Mouse (Mus musculus) ES-Bruce4 (cell line): ENCODE measurements around the gene Cox16. TPM values are rescaled to one million over a fixed set of nuclear protein-coding genes. Genes with fewer than 3 reads are reported as not detected.
"Not testable (repeated sequence)": the region's sequence is repeated elsewhere in the genome, so short reads cannot be mapped to it uniquely, and the experiment has no call there.

Experiments used
- H3K27ac ChIP-seq: 2 replicates; pipeline ENCODE4 v1.5.1; 2012; ENCODE audit warnings: low read length, inconsistent platforms; ENCODE audit not compliant: insufficient read depth
- H3K27me3 ChIP-seq: 2 replicates; pipeline ENCODE4 v1.6.1; 2012; ENCODE audit warnings: mild to moderate bottlenecking, low read length, inconsistent platforms; ENCODE audit not compliant: control insufficient read depth, poor library complexity, insufficient read depth, severe bottlenecking
- H3K36me3 ChIP-seq: 2 replicates; pipeline ENCODE4 v1.6.1; 2012; ENCODE audit warnings: inconsistent platforms, mild to moderate bottlenecking, low read length, moderate library complexity; ENCODE audit not compliant: control insufficient read depth, poor library complexity, insufficient read depth, severe bottlenecking
- H3K4me1 ChIP-seq: one replicate; pipeline ENCODE4 v1.8.1; 2011; ENCODE audit warnings: low read length; ENCODE audit not compliant: control insufficient read depth, insufficient read depth
- H3K4me3 ChIP-seq: 2 replicates; pipeline ENCODE4 v1.5.1; 2011; ENCODE audit warnings: low read depth, mild to moderate bottlenecking, low read length
- H3K9ac ChIP-seq: 2 replicates; pipeline ENCODE4 v1.6.1; 2012; ENCODE audit warnings: low read depth, mild to moderate bottlenecking, inconsistent platforms; ENCODE audit not compliant: poor library complexity, severe bottlenecking
- H3K9me3 ChIP-seq: replicated peaks from 2 replicates; pipeline ENCODE4 v1.6.1; 2012; ENCODE audit warnings: mild to moderate bottlenecking, low read length, inconsistent platforms; ENCODE audit not compliant: control insufficient read depth, poor library complexity, insufficient read depth, severe bottlenecking
- CTCF ChIP-seq: IDR thresholded peaks from one replicate; pipeline ENCODE4 v1.8.1; 2011; ENCODE audit warnings: low read depth, low read length
- EP300 ChIP-seq: IDR thresholded peaks from 2 replicates; pipeline ENCODE4 v1.6.1; 2011; ENCODE audit warnings: low read depth, low read length; ENCODE audit not compliant: insufficient read depth
- POLR2A ChIP-seq: IDR thresholded peaks from one replicate; pipeline ENCODE4 v1.8.1; 2011; ENCODE audit warnings: low read length; ENCODE audit not compliant: insufficient read depth
- polyA plus RNA-seq: library from polyadenylated mRNA; stranded (reverse); fragments of >200 nt; gene quantifications from 2 replicates; pipeline ENCODE4 v1.2.4, GENCODE M21; 2011; ENCODE audit warnings: low read depth; ENCODE audit not compliant: missing spikeins, insufficient read depth, insufficient read length

Cox16 gene
- polyA plus RNA-seq, 1 experiment: 49.6 TPM

DNA sequence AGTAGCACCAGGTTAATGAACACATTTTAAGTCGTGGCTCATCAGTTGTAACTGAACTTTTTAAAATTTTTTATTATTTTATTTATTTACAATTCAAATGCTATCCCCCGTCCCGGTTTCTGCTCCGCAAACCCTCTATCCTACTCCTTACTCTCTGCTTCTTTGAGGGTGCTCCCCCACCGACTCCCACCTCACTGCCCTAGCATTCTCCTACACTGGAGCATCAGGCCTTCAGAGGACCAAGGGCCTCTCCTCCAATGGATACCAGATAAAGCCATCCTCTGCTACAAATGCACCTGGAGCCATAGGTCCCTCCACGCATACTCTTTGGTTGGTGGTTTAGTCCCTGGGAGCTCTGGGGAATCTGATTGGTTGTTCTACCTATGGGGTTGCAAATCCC lies 384 bp upstream of the Cox16 start:
- Histone ChIP-seq H3K27me3 (no peaks in the 10 kb centered on the region), H3K27ac (no peak overlapping the region), H3K9ac (peak overlapping the region; percentile 18), H3K9me3 (no peaks in the 10 kb centered on the region), H3K4me1 (no peaks in the 10 kb centered on the region), H3K36me3 (no peaks in the 10 kb centered on the region), H3K4me3 (peak overlapping the region; percentile 35)
- TF ChIP-seq POLR2A (no peak), EP300 (no peak), CTCF (no peak)

DNA sequence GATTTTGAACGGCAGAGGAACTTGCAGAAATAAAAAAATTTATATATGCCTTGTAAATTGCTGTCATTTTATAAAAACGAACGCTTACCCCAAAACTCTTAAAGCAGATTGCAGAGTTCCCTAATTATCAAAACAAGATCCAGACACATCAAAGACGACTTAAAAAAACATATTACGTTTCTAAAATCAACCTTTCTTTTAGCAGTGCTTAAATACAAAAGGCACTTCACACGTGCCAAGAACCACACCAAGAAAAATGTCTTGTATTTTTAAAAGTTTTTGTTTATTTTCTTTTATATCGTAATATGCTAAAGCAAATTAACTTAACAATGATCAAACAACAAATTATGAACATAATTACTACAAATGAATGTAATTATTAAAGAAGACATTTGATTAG lies 715 bp downstream of the Cox16 start:
- H3K4me3 ChIP-seq: peak overlapping the region; percentile 72

DNA sequence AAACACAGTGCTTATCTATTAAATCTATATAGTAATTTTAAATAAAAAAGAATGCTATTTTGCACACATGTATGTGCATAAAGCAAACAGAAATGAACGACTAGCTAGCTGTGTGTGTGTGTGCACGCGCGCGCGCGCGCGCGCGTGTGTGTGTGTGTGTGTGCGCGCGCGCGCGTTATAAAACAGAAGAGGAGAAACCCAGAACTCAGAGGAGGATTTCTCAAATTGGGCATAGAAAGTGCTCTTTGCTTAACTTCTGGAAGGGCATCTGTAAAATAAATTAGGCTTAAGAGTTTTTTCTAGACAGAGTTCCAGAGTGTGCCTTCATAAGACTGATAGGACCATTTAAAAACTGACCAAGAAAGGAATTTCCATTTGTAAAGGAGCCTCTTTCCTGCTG lies 1.3 kb downstream of the Cox16 start:
- H3K9me3 ChIP-seq: no peaks in the 10 kb centered on the region
- peak overlapping the region; percentile 14; the same call in 1 of the 2 replicates for H3K4me3 ChIP-seq
- H3K4me1 ChIP-seq: no peaks in the 10 kb centered on the region
- H3K36me3 ChIP-seq: no peaks in the 10 kb centered on the region
- no peak overlapping the region for H3K27ac ChIP-seq
- H3K27me3 ChIP-seq: no peaks in the 10 kb centered on the region
- no peak for TF ChIP-seq EP300
- no peak for TF ChIP-seq POLR2A
- TF ChIP-seq CTCF: no peak
- peak overlapping the region; percentile 18; the same call in 1 of the 2 replicates for H3K9ac ChIP-seq

More for the DNA sequence above, 715 bp downstream of the Cox16 start:
- Histone ChIP-seq H3K36me3 (no peaks in the 10 kb centered on the region), H3K27me3 (no peaks in the 10 kb centered on the region), H3K9me3 (no peaks in the 10 kb centered on the region), H3K9ac (peak overlapping the region; percentile 18), H3K27ac (no peak overlapping the region), H3K4me1 (no peaks in the 10 kb centered on the region)
- TF ChIP-seq POLR2A (no peak), EP300 (no peak)

DNA sequence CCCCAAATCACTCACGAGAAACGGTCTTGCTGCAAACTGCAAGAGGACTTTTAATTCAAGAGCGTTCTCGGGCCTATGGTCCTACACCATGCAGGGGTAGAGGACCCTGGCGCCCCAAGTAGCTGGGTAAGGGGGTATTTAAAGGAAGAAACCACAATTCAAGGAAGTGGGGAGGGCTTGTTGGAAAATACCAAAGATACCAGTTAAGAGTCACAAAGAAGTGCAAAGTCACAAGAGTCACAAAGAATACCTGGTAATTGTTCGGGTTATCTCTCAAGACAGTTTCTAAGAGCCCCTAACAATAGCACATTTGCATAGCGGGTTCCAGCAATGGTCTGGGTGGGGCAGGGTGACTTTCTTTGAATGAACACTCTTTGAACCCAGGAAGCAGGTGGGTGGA lies 25.9 kb downstream of the Cox16 start:
- not testable (repeated sequence) for H3K27ac ChIP-seq, H3K9ac ChIP-seq, H3K36me3 ChIP-seq, H3K4me3 ChIP-seq, H3K27me3 ChIP-seq, H3K4me1 ChIP-seq
- peaks cover 46% of the 10 kb centered on the region for H3K9me3 ChIP-seq

DNA sequence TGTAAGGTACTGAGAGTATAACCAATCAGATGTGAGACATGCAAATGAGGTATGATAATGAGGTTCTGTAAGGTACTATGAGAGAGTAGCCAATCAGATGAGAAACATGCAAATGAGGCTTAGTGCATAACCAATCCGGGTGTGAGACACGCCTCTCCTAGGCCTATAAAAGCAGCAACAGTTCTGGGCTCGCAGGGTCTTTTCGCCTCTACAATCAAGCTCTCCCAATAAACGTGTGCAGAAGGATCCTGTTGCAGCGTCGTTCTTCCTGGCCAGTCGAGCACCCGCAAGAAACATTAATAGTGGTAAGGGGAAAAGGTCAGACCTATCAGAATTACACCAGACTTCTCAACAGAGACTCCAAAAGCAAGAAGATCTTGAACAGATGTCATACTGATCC lies 45.9 kb downstream of the Cox16 start:
- not testable (repeated sequence) for H3K27ac ChIP-seq, H3K4me3 ChIP-seq, H3K36me3 ChIP-seq, H3K4me1 ChIP-seq, H3K9ac ChIP-seq, H3K27me3 ChIP-seq, H3K9me3 ChIP-seq

DNA sequence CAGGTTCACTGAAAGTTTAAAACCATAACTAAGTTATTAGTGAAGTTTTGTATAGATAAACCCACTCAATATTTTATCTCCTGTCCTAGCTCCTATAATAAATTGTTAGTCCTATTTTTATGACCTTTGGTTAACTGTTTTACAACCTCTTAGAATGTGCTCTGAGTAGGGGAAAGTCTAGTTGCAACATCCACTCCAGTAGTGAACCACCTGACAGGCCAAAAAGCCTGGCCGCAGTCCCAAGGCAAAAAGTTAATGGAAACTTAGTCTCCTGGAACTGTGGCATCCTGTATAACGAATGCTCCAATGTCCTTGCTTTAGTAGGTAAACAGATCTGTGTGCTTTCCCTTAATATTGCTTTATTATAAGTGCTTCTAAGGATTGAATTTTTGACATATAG lies 50.1 kb downstream of the Cox16 start:
- H3K27ac ChIP-seq, H3K9ac ChIP-seq, H3K4me3 ChIP-seq, H3K4me1 ChIP-seq, H3K27me3 ChIP-seq, H3K36me3 ChIP-seq: not testable (repeated sequence)
- H3K9me3 ChIP-seq: peaks cover 11% of the 10 kb centered on the region

DNA sequence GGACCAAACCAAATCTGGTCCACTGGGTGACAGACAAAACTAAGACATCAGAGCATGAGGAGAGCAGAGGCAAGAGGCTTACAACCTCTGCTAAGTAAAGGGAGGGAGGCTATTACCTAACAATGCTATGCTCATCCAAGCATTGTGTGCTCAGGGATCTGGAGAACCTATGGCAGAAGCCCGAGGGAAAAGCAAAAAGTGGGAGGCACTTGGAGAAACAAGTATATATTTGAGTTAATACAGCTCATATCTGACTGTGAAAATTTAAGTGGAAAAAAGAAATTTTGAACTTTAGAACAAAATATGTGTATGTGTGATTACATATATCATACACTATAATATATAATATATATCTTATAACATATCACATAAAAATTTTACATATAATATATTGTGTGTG lies 63.1 kb downstream of the Cox16 start, which contains the start of gene Adam4:
Adam4 (minus strand) TSS at position 101 of the 400 bp plus-strand sequence.
- peaks cover 30% of the 10 kb centered on the region for H3K9me3 ChIP-seq
- no peaks in the 10 kb centered on the region for H3K27me3 ChIP-seq
- H3K4me1 ChIP-seq: no peaks in the 10 kb centered on the region
- no peak within 1 kb of the TSS for H3K9ac ChIP-seq
- H3K4me3 ChIP-seq: no peak within 1 kb of the TSS
- H3K27ac ChIP-seq: no peak within 1 kb of the TSS
- TF ChIP-seq EP300: no peak
- no peaks in the 10 kb centered on the region; the same call in 1 of the 2 replicates for H3K36me3 ChIP-seq
